Mouse (Mus musculus) C2C12 (cell line): ENCODE results near the gene Col2a1. TPM values are rescaled to one million over a fixed set of nuclear protein-coding genes. Genes with fewer than 3 reads are reported as not detected.

Experiments
- H3K27me3 ChIP-seq: one replicate; pipeline ENCODE4 v1.6.1; 2011; ENCODE audit not compliant: control insufficient read depth, insufficient read depth, insufficient read length
- H3K36me3 ChIP-seq: one replicate; pipeline ENCODE4 v1.6.1; 2011; ENCODE audit not compliant: control insufficient read depth, insufficient read depth
- H3K4me3 ChIP-seq: one replicate; pipeline ENCODE4 v1.5.1; 2011; ENCODE audit warnings: mild to moderate bottlenecking, control low read depth; ENCODE audit not compliant: poor library complexity, insufficient read depth, severe bottlenecking
- H3K79me2 ChIP-seq: one replicate; pipeline ENCODE4 v1.6.1; 2011; ENCODE audit not compliant: control insufficient read depth, insufficient read depth
- H3K79me3 ChIP-seq: one replicate; pipeline ENCODE4 v1.6.1; 2011; ENCODE audit warnings: low read depth, control low read depth
- H3ac ChIP-seq: one replicate; pipeline ENCODE3; 2011; ENCODE audit warnings: low read depth; ENCODE audit not compliant: control insufficient read depth, insufficient read length
- CEBPB ChIP-seq: IDR thresholded peaks from one replicate; pipeline ENCODE4 v1.6.1; 2011; ENCODE audit warnings: low read depth, mild to moderate bottlenecking, control low read depth, moderate library complexity
- CTCF ChIP-seq: IDR thresholded peaks from one replicate; pipeline ENCODE4 v1.5.1; 2011; ENCODE audit not compliant: control insufficient read depth, insufficient read depth, insufficient read length
- FOSL1 ChIP-seq: IDR thresholded peaks from one replicate; pipeline ENCODE4 v1.8.0; 2011; ENCODE audit warnings: mild to moderate bottlenecking, low read length; ENCODE audit not compliant: poor library complexity, insufficient read depth, severe bottlenecking
- MAX ChIP-seq: IDR thresholded peaks from one replicate; pipeline ENCODE4 v1.6.1; 2011; ENCODE audit warnings: mild to moderate bottlenecking, control low read depth
- MYOD1 ChIP-seq: IDR thresholded peaks from one replicate; pipeline ENCODE4 v1.6.1; 2011; ENCODE audit warnings: low read depth; ENCODE audit not compliant: control insufficient read depth, insufficient read length
- MYOG ChIP-seq: IDR thresholded peaks from one replicate; pipeline ENCODE4 v1.6.1; 2011; ENCODE audit not compliant: control insufficient read depth, insufficient read length; ENCODE audit errors: extremely low read depth
- USF1 ChIP-seq: IDR thresholded peaks from one replicate; pipeline ENCODE4 v1.6.1; 2011; ENCODE audit warnings: low read depth, mild to moderate bottlenecking, control low read depth, moderate library complexity
- polyA plus RNA-seq: library from polyadenylated mRNA; unstranded; fragments of >200 nt; fragmentation: generic; extraction: Trizol; gene quantifications from one replicate; pipeline ENCODE4 v1.2.1, GENCODE M21; 2012; ENCODE audit warnings: missing spikeins

The Col2a1 gene
- polyA plus RNA-seq, 1 experiment = 0.06 TPM

- H3K79me3 ChIP-seq = no peaks in the 10 kb centered on the region
- TF ChIP-seq USF1 = no peak
- no peak for TF ChIP-seq FOSL1
- H3K27me3 ChIP-seq = peaks cover 98% of the 10 kb centered on the region
- H3K4me3 ChIP-seq = no peak overlapping the region
- no peaks in the 10 kb centered on the region for H3K36me3 ChIP-seq
- no peaks in the 10 kb centered on the region for H3K79me2 ChIP-seq
- H3ac ChIP-seq = no peak overlapping the region
These were observed 4.5 kb downstream of the Col2a1 start for GRCm38 (mm10) chr15:97999991-98000390.

GRCm38 (mm10) chr15:97999546-97999945 is 4.9 kb downstream of the Col2a1 start:
- H3K4me3 ChIP-seq = no peak overlapping the region

GRCm38 (mm10) chr15:97996716-97997256 is 7.7 kb downstream of the Col2a1 start:
- Histone ChIP-seq H3K4me3 (no peak overlapping the region), H3ac (no peak overlapping the region), H3K79me2 (no peaks in the 10 kb centered on the region), H3K27me3 (peaks cover 87% of the 10 kb centered on the region), H3K36me3 (no peaks in the 10 kb centered on the region), H3K79me3 (no peaks in the 10 kb centered on the region)
- no peak for TF ChIP-seq FOSL1
- TF ChIP-seq CEBPB = no peak
- TF ChIP-seq MYOD1 = no peak
- no peak for TF ChIP-seq MYOG
- TF ChIP-seq USF1 = no peak
- no peak for TF ChIP-seq MAX
- TF ChIP-seq CTCF = no peak

More at GRCm38 (mm10) chr15:97999546-97999945, 4.9 kb downstream of the Col2a1 start:
- H3ac ChIP-seq = no peak overlapping the region
- no peaks in the 10 kb centered on the region for H3K79me2 ChIP-seq
- peaks cover 98% of the 10 kb centered on the region for H3K27me3 ChIP-seq
- TF ChIP-seq MAX (no peak), FOSL1 (no peak), MYOD1 (no peak), CTCF (no peak), MYOG (no peak), CEBPB (no peak), USF1 (no peak)
- no peaks in the 10 kb centered on the region for H3K36me3 ChIP-seq
- no peaks in the 10 kb centered on the region for H3K79me3 ChIP-seq

- TF ChIP-seq CEBPB (no peak), CTCF (no peak), USF1 (no peak), MAX (no peak), MYOG (no peak), FOSL1 (no peak), MYOD1 (no peak)
- H3K79me3 ChIP-seq = no peaks in the 10 kb centered on the region
- H3K79me2 ChIP-seq = no peaks in the 10 kb centered on the region
- H3K36me3 ChIP-seq = no peaks in the 10 kb centered on the region
- H3K27me3 ChIP-seq = peaks cover 80% of the 10 kb centered on the region
- no peak overlapping the region for H3K4me3 ChIP-seq
- H3ac ChIP-seq = no peak overlapping the region
These were observed 11.7 kb downstream of the Col2a1 start for GRCm38 (mm10) chr15:97992712-97993286.

GRCm38 (mm10) chr15:97992027-97992711 is 12.3 kb downstream of the Col2a1 start:
- Histone ChIP-seq H3K79me3 (no peaks in the 10 kb centered on the region), H3K27me3 (peaks cover 80% of the 10 kb centered on the region), H3K79me2 (no peaks in the 10 kb centered on the region), H3K36me3 (no peaks in the 10 kb centered on the region), H3K4me3 (no peak overlapping the region), H3ac (no peak overlapping the region)
- TF ChIP-seq MYOD1 (no peak), CEBPB (peak; percentile 49), MAX (peak; percentile 71), FOSL1 (peak; percentile 80)

GRCm38 (mm10) chr15:97991285-97991895 is 13.1 kb downstream of the Col2a1 start:
- peaks cover 80% of the 10 kb centered on the region for H3K27me3 ChIP-seq
- no peak for TF ChIP-seq FOSL1
- no peak for TF ChIP-seq MYOD1
- no peak for TF ChIP-seq MAX
- no peak for TF ChIP-seq CTCF
- TF ChIP-seq MYOG = no peak
- TF ChIP-seq CEBPB = no peak
- no peak for TF ChIP-seq USF1
- H3K79me3 ChIP-seq = no peaks in the 10 kb centered on the region
- H3ac ChIP-seq = no peak overlapping the region
- H3K79me2 ChIP-seq = no peaks in the 10 kb centered on the region
- no peak overlapping the region for H3K4me3 ChIP-seq
- H3K36me3 ChIP-seq = no peaks in the 10 kb centered on the region
